Mouse (Mus musculus) spleen, adult 2 months (tissue): Measurements from ENCODE around the gene Nr4a3.

Experiments
- CTCF ChIP-seq: fragments of 200-500 bp; IDR thresholded peaks from 2 replicates; pipeline ENCODE4 v1.5.1; 2011; ENCODE audit warnings: mild to moderate bottlenecking, inconsistent platforms; ENCODE audit not compliant: insufficient read depth, insufficient read length, insufficient replicate concordance; ENCODE audit errors: extremely low read depth
- POLR2A ChIP-seq: fragments of 200-500 bp; IDR thresholded peaks from 2 replicates; pipeline ENCODE4 v1.6.1; 2011; ENCODE audit warnings: low read depth, low read length, inconsistent platforms

DNA sequence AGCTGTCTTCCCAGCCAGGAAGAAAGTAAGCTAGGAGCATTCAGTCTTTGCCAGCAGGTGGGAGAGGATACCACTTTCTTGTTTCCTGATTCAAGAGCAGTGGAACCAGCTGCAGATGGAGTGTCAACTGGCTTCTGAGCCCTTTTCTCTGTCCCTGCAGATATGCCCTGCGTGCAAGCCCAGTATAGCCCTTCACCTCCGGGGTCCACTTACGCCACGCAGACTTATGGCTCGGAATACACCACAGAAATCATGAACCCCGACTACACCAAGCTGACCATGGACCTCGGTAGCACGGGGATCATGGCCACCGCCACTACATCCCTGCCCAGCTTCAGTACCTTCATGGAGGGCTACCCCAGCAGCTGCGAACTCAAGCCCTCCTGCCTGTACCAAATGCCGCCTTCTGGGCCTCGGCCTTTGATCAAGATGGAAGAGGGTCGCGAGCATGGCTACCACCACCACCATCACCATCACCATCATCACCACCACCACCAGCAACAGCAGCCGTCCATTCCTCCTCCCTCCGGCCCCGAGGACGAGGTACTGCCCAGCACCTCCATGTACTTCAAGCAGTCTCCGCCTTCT, 6.2 kb downstream of the Nr4a3 start:
- TF ChIP-seq CTCF, result no peak
- no peak for TF ChIP-seq POLR2A
